Mouse (Mus musculus): Measurements from ENCODE around the gene Ank2. TPM values are rescaled to one million over a fixed set of nuclear protein-coding genes. Genes with fewer than 3 reads are reported as not detected.
"Not testable (repeated sequence)": the region's sequence is repeated elsewhere in the genome, so short reads cannot be mapped to it uniquely, and the experiment has no call there.

The Ank2 gene
- total RNA-seq, 2 experiments from 2014 or later, result 38.6 to 42.5 TPM

GRCm38 (mm10) chr3:127350602-127351362, 148.4 kb downstream of the Ank2 start:
- no peak for DNase-seq

GRCm38 (mm10) chr3:127348926-127349325, 150.2 kb downstream of the Ank2 start:
- DNase-seq, result peak; percentile 10 to 32

DNA sequence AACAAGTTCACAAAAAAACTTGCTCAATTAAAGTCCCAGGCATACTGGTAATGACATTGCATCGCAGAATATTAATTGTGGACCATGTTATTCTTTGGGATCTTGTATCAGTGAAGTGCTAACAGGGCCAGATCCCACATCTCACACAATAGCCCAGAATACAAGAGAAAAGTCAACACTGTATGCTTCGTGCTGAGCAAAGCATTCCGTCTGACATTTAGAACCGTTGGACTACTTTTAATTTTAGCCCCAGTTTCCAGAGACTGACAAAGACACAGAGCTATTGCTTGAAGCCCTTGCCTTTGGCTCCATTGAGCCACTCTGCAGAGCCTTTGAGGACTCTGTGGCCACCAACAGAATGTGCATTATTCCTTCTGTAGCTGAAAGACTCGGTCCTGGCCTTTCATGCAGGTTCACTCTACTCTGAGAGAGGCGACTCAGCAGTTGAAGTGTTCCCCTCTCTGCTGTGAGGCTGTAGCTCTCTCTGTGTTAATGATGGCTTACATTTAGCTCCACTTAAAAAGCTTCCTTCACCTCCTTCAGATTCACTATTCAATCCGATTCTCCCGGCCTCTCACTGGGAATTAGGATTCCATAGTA, 153.2 kb downstream of the Ank2 start:
- no peak for DNase-seq

- DNase-seq, result no peak
Measured at GRCm38 (mm10) chr3:127341300-127341699, 157.8 kb downstream of the Ank2 start.

DNA sequence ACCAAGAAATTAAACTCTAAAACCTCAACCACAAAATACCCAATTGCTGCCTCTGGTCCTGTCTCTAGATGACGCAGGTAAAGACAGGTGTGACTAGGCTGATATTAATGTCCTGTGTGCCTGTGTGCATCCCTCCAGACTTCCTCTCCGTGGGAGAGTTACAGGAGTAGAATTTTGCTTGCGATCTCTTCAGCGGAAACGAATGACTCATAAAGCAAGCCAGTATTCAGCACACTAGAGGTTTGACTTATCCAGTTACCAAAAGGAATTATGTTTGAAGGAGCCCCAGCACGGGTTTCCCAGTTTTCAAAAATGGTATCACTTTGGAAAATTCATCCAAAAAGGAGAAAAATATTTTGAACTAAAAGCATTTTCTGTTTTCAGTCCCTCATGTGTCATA, 164.3 kb downstream of the Ank2 start:
- no peak for DNase-seq

DNA sequence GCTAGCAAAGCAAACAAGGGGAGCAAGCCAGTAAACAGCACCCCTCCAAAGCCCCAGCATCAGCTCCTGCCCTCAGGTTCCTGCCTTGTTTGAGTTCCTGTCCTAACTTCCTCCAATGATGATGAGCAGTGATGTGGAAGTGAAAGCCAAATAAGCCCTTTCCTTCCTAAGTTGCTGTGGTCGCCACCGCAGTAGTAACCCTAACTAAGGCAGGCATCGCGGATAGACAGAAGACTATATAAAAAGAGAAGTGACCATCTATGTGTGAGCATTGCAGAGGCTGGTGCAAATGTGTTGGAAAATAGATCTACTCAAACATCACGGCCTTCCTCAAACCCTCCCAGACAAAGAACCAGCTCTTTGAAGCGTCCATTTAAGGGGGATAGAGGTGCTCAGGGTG, 167.6 kb downstream of the Ank2 start:
- DNase-seq, result no peak

DNA sequence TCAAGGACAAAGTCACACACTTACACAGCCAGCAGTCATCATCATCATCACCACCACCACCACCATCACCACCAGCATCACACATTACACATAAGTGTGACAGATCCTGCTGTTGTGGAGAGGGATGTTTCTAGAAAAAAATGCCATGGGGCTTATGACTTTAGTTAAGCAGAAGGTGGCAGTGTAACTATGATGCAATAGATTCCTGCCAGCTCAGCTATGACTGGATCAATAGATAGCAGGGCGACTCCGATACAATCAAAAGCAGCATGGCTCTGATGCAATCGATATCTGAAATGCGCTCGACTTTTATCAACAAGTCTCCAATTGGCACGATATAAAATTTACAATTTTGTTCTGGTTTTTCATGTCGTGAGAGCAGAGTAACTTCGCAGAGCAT, 172.8 kb downstream of the Ank2 start:
- DNase-seq, result no peak

- DNase-seq, result peak in 1 of 2 experiments; percentile 31
Measured at GRCm38 (mm10) chr3:127322870-127323269, 176.3 kb downstream of the Ank2 start.

- DNase-seq, result no peak
Measured at GRCm38 (mm10) chr3:127321645-127322044, 177.5 kb downstream of the Ank2 start.

DNA sequence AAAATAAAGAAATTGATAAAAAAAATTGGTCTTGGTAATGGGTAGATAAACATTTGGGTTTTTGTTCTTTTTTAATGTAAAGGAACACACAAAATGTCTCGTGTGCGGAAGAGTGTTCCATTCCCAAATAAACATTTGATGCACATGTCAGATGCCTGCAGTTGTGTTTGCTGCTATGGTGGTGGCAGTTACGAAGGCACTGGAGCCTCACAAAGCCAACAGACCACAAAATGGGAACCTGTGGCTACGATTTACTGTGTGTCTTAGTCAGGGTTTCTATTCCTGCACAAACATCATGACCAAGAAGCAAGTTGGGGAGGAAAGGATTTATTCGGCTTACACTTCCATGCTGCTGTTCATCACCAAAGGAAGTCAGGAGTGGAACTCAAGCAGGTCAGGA, 178.1 kb downstream of the Ank2 start:
- not testable (repeated sequence) for DNase-seq

GRCm38 (mm10) chr3:127320311-127320710, 178.8 kb downstream of the Ank2 start:
- peak in 1 of 2 experiments; percentile 11 for DNase-seq

- no peak for DNase-seq
Measured at GRCm38 (mm10) chr3:127317641-127318040, 181.5 kb downstream of the Ank2 start.

DNA sequence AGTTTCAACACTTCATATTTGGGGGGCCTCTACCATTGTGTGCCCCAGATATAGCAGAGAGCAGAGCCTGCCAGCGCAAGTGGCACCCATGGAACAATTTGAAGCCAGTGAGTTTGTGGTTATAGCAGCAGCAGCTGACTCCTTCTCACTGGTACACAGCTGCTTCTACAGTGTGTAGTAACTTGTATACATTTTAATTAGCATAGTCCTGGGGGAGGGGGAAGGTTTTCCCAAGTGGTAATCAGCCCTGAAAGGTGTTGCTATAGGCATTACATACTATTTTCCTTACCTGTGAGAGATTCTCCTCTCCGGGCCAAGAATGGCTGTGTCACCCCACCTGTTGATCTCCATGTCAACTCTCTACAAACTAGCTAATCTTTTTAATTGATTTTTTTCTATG, 182.4 kb downstream of the Ank2 start:
- no peak for DNase-seq

GRCm38 (mm10) chr3:127311521-127311920, 187.6 kb downstream of the Ank2 start:
- DNase-seq, result no peak

DNA sequence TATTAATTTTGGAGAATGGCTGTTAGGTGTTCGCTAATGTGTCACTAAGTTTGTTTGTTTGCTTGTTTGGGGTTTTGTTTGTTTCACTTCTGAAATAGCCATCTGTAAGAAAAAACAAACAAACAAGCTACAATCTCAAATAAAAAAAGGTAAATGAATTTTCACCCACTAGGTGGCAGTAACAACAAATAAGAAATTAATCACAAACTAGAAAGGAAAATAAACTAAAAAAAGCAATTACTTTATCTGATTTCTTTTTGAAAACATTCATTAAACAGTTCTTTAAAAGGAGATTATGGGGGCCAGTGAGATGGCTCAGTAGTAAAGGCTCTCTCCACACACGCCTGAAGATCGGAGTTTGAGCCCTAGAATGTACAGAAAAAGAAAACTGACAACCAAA, 189.1 kb downstream of the Ank2 start:
- DNase-seq, result no peak

GRCm38 (mm10) chr3:127303957-127304553, 195.1 kb downstream of the Ank2 start:
- no peak for DNase-seq

DNA sequence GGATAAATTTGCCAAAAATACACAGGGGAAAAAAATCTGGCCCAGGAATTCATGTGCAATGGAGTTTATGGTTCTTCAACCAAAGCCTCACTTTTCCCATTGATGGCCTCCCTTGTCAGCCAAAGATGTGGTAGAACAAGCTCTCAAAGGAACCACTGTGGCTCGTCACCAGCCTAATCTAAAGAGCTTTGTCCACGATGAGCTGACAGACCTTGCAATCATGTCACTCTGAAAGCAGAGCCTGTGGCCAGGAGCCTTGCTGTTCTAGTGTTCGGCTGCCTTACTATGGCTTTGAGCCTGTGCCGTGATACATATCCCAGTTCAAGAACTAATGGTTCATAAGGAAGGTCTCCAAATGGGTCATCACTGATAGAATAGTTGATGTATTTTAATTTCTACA, 196.1 kb downstream of the Ank2 start:
- no peak for DNase-seq

DNA sequence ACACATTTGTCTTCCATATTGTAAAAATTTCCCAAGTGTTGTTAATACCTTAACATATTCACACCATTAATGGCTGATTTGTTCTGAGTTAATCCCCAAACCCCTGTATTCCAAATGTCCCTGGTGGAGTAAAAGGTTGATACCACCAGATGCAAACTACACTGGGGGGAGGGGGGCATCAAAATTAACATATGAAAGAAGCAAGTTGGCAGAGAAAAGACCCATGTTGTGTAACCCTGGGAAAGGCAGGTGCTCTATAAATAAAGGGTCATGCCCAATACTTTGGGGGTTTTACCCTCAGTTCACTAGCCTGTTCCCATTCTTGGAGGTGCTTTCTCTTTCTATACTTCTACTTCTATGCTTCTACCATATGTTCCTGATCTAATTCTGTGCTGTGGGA, 198.4 kb downstream of the Ank2 start:
- no peak for DNase-seq

DNA sequence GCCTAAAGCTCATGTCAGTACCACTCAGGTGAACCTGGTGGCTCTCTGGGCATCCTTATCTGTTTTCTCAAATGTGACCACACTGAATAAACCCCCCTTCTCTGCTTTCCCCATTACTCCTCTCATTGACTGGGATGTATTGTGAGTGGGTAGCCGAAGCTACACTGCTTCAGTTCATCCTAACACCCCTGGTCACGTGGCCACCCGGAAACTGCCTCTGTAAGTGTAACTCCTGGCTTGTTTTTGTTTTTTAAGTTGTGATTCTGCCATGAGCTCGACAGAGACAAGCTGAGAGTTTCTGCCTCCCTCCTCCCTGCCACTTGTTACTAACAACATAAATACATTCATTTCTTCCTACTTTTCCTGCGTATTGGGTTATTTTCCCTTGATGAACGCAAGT, 203.2 kb downstream of the Ank2 start:
- no peak for DNase-seq

- peak in 1 of 2 experiments; percentile 2 for DNase-seq
Measured at GRCm38 (mm10) chr3:127294610-127295349, 204.4 kb downstream of the Ank2 start.

DNA sequence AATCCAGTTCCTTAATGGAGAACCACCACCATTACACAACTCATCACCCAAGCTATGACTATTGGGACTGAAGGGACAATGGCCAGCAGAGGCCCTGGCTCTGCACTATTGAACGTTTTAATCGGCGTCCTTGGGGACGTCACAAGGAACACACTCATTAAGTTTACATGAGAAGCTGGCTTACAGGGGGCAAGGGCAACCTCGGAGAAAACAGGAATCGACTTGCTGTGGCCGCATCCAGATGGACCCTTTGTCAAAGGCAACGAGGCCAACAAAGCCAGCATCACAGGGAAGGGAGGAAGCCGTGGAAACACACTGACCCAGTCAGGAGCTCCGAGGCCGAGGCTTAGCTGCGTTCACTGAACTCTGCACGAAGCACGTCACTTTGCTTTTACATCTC, 205.1 kb downstream of the Ank2 start:
- DNase-seq, result no peak

DNA sequence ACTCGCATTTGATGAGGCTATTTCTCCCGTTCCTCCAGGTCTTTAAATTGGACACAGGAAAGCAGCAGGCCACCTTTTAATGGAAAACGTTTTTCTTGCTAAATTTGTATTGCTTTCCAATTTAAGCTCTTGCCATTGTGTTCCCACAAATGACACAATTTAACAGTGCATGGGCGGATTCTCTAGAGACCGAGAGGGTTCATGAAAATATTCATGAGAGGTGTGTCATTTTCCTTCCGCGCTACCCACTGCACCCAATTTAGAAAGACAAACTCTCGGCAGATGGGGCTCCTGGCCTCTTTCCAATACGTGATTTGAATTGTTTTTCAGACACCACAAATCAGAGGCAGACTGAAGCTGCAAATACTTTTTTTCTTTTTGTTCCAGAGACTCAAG, 205.7 kb downstream of the Ank2 start:
- no peak for DNase-seq

Measured in adrenal gland, postnatal 36 days (tissue).